Mouse (Mus musculus): ENCODE results near the gene Spc25.

Gene Spc25

GRCm38 (mm10) chr2:69179721-69180120 is 26.3 kb downstream of the Spc25 start:
- DNase-seq (ENCODE audit: low spot score), result no peak

- DNase-seq (ENCODE audit: low spot score), result no peak
Measured at GRCm38 (mm10) chr2:69175296-69175695, 30.7 kb downstream of the Spc25 start.

GRCm38 (mm10) chr2:69170395-69171077 is 35.5 kb downstream of the Spc25 start:
- DNase-seq (ENCODE audit: low spot score), result no peak

DNA sequence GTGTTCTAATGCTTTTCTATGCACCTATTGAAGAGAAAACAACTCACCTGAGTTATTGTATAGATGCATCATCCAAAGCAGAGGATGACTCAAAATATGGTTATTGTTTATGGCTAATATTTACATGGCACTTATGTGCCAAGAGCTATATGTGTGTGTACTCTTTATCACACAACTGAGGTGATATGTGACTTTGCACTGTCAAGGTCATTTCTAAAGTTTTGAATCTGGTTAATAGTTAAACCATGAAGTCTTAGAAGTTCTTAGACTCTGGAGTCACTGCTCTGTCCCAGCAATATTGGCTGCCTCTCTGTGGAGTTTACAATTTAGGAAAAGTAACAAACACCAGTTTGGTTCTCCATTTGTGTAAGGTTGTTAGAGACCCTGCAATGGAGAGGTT is 47.1 kb downstream of the Spc25 start:
- DNase-seq (ENCODE audit: low spot score), result no peak

GRCm38 (mm10) chr2:69156283-69156682 is 49.7 kb downstream of the Spc25 start:
- no peak for DNase-seq (ENCODE audit: low spot score)

DNA sequence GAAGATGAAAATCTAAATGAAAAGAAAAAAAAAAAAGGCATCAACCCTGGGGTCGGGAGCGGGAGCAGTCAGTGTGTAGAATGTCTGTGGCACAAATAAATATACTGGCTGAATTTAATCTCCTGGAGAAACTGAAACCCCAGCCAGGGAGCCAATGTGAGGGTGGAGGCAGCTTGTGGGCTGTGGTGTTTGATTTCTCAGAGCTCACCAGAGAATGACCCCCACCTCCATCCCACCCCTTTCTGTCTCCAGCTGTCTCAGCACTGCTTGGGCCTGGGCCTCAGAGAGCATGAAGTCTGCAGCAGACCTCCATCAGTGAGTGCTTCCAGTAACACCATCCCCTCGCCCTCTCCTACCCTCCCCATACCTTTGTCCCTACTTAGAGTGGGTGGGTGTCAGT is 50.1 kb downstream of the Spc25 start:
- DNase-seq (ENCODE audit: low spot score), result no peak

GRCm38 (mm10) chr2:69150841-69151240 is 55.2 kb downstream of the Spc25 start:
- no peak for DNase-seq (ENCODE audit: low spot score)

- no peak for DNase-seq (ENCODE audit: low spot score)
Measured at GRCm38 (mm10) chr2:69149154-69149553, 56.8 kb downstream of the Spc25 start.

DNA sequence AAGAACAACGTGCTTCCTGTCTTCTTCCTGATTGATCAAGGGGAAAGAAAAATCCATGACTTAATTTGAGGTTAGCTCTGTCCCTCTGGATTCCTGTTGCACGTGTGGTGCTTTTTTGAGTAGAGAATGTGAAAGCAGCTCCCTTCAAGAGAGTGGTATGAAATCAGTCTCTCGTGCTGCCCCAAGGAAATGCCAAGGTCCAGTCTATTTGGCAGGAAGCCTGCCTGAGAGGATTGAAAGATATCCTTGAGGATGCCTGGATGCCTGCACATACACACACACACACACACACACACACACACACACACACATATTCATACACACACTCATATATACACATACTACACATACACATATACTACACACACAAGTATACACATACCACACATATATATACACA is 57.3 kb downstream of the Spc25 start:
- no peak for DNase-seq (ENCODE audit: low spot score)

All from testis, postnatal 10 days (tissue).